Mouse (Mus musculus): ENCODE data around the gene Slc7a1.

DNA sequence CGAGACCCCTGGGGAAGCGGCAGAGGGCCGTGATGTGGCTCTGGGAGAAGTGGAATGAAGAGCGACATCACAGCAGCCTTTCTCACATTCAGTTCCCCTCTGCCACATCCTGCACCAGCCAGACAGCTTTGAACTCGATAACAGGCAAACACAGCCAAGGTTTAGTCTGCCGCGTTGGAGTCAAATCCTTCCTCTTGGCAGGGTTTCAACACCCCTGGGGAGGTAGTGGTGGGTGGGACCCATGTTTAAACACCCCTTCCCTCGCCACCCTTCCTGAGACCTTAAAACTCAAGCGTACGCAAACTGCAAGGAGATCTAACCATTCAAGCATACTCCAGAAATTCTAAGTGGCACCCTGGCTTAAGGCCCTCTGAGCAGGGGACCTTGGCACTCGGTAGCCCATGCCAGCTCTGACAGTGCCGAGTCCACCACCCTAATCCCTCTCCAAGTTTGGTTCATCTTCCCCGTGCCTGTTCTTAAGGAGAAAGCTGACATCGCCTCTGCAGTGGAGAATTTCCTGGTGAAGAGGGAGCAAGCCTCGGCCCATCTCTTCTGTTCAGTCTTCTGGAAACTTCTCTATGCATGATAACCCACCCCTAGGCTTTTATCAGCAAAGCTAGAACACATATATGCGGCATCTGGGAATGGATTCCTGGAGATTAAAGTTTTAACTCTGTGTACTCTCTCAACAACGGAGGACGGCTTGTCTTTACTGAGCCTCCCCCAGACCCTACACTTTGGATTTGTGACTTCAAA is 11.3 kb downstream of the Slc7a1 start:
- TF ChIP-seq CTCF (IDR thresholded peaks at IDR 0.05): no peak
- TF ChIP-seq EP300 (IDR thresholded peaks at IDR 0.05): no peak
